Comparison of ENCODE assay signal across 36 mouse cellular contexts in the genomic region with DNA sequence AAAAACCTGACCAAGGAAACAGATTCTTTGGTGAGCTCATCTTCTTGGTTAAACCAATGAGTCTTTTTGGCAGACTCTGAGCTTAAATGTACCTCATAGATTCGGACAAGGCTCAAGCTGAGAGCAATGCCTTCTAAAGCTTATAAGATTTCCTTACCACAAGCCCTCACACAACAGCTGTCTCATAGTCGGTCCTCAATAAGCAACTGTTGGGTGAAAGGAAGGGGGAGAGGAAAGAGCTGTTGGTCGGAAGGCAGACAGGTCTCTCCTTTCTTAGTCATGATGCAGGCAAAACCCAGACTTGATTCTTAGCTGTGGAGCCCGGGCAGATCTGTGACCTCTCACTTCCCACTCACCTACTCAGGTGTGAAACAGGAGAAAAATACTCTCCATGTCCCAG. TPM values are rescaled to one million over a fixed set of nuclear protein-coding genes. Genes with fewer than 3 reads are reported as not detected.
"Had no signal": no experiment of that assay in that cellular context is flagged by ENCODE, and none has a peak within 500 bp of the region (broad histone marks: within the 10 kb centered on the region; RNA-seq: fewer than 3 reads in every experiment).

No protein-coding gene starts in this region.

- H3K27me3 ChIP-seq: limb, embryonic 12.5 days; limb, embryonic 15.5 days; liver, embryonic 12.5 days; liver, embryonic 13.5 days; liver, embryonic 15.5 days; lung, embryonic 15.5 days; megakaryocyte, embryonic 14.5 days; midbrain, embryonic 12.5 days; midbrain, embryonic 13.5 days; midbrain, embryonic 15.5 days; neural tube, embryonic 12.5 days had no signal

- H3K36me3 ChIP-seq: limb, embryonic 10.5 days; limb, embryonic 12.5 days; limb, embryonic 13.5 days; limb, embryonic 15.5 days; liver, embryonic 12.5 days; liver, embryonic 13.5 days; liver, embryonic 15.5 days; lung, embryonic 15.5 days; midbrain, embryonic 10.5 days; midbrain, embryonic 12.5 days; midbrain, embryonic 13.5 days; midbrain, embryonic 15.5 days; neural tube, embryonic 12.5 days had no signal

- DNase-seq: left cerebral cortex, postnatal 4 days; liver; liver, embryonic 13.5 days; liver, postnatal 0 days; lung, adult 18-20 months; lung, adult 2 months; lung, embryonic 14.5 days; lung, postnatal 10 days; lung, postnatal 14 days; lung, postnatal 36 days; lung, postnatal 4 days; midbrain, embryonic 14.5 days had no signal

- H3K4me2 ChIP-seq: limb, embryonic 12.5 days; limb, embryonic 13.5 days; limb, embryonic 15.5 days; liver, embryonic 11.5 days; liver, embryonic 12.5 days; liver, embryonic 13.5 days; liver, embryonic 15.5 days; lung, embryonic 14.5 days; lung, embryonic 15.5 days; midbrain, embryonic 11.5 days; midbrain, embryonic 12.5 days; midbrain, embryonic 13.5 days; midbrain, embryonic 15.5 days; neural tube, embryonic 12.5 days had no signal

- H3K4me3 ChIP-seq: limb, embryonic 10.5 days; limb, embryonic 12.5 days; limb, embryonic 13.5 days; limb, embryonic 15.5 days; liver, embryonic 12.5 days; liver, embryonic 13.5 days; liver, embryonic 15.5 days; lung, embryonic 15.5 days; megakaryocyte, embryonic 14.5 days; midbrain, embryonic 10.5 days; midbrain, embryonic 12.5 days; midbrain, embryonic 13.5 days; midbrain, embryonic 15.5 days; neural tube, embryonic 12.5 days had no signal

RNA-seq across cellular contexts. Expression of a gene that starts 50.8 kb away (rescaled TPM):
- polyA plus RNA-seq: limb, embryonic 10.5 days; limb, embryonic 11.5 days; limb, embryonic 12.5 days; limb, embryonic 13.5 days; limb, embryonic 14.5 days; limb, embryonic 15.5 days; liver, adult 2 months; liver, embryonic 11.5 days; liver, embryonic 12.5 days; liver, embryonic 13.5 days; liver, embryonic 14.5 days; liver, embryonic 15.5 days; liver, embryonic 16.5 days; liver, postnatal 0 days; lung, adult 2 months; lung, embryonic 14.5 days; macrophage; midbrain, embryonic 10.5 days; midbrain, embryonic 11.5 days; midbrain, embryonic 12.5 days; midbrain, embryonic 13.5 days; midbrain, embryonic 15.5 days; midbrain, embryonic 16.5 days; midbrain, postnatal 0 days; neural tube, embryonic 11.5 days had no signal
